Mouse (Mus musculus): Measurements from ENCODE around the gene Dgkb.

Dgkb gene

DNA sequence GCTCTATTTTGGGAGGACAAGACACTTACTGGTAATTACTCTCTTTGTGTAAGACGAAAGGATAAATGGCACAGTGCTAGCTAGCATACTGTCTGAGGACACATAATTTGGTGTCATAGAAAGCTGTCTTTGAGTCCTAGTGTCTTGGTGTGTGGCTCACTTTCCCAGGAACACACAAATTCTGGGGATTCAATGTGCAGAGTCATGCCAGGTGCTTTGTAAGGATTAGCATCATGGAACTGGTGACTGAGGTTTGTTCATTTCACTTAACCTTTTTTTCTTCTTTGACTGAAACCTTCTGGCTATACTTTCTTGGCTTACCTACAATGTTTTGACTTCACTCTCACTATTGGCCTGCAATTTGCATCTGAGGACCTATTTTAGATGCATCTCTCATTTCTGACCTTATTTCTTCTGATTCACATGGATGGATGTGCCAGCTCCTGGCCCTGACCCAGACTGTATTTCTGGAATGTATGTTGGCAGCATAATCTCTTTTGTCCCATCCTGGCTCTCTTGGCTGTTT, 170.6 kb downstream of the Dgkb start:
- intact Hi-C loops (cut with DNase I), result no loop called here

- intact Hi-C loops (cut with DNase I), result no loop called here
Observed at GRCm38 (mm10) chr12:37993221-37993620, 175.7 kb downstream of the Dgkb start.

GRCm38 (mm10) chr12:37996417-37996946, 179.0 kb downstream of the Dgkb start:
- intact Hi-C loops (cut with DNase I), result no loop called here

- intact Hi-C loops (cut with DNase I), result no loop called here
Observed at GRCm38 (mm10) chr12:38017674-38018073, 200.1 kb downstream of the Dgkb start.

- intact Hi-C loops (cut with DNase I), result no loop called here
Observed at GRCm38 (mm10) chr12:38047256-38047655, 229.7 kb downstream of the Dgkb start.

- intact Hi-C loops (cut with DNase I), result no loop called here
Observed at GRCm38 (mm10) chr12:38088224-38088623, 270.7 kb downstream of the Dgkb start.

DNA sequence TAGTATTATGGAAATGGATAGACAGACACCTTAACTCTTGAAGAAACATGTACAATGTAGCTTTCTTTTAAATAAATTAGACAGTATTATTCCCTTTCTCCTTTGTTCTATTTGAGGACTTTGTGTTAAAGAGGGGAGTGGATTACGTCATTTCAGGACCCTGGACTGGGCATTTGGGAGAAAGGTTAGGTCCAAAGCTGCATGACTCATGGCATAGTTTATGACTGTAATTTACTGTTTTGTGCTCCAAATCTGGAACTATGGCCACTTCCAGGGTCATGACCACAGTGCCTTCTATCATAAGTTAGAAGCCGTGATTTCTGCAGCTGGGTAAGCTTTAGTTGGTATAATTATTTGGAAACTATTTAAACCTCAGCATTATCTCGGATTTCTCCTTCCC, 294.4 kb downstream of the Dgkb start:
- intact Hi-C loops (cut with DNase I), result no loop called here

DNA sequence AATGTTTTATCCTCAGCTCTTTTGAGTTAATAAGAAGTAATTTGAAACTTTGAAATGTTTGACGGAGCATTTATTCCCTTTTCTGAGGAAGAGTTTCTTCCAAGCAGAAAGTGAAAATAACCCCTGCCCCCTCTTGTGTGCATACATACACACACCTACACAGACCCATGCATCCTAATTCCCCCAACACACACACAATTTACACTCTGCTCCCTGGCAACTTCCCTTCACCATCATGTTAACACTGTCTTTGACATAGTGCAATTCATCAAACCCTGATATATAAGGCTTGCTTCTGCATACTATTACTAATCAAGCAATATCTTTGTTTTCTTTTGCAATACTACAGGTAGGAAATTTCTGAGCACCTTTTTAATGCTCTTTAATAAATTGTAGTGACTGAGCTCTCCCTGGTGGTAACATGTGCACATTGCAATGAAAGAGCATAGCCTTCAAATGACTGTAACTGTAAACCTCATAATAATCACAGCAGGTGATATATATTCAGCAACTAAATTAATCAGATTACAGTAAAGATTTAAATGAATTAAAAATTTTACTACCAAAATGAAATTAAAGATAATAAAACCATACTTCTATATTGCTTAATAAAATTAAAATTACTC, 297.6 kb downstream of the Dgkb start:
- intact Hi-C loops (cut with DNase I), result loop anchor here (5.0 kb wide), 1 partner anchor 343 kb away; no protein-coding TSS in a partner anchor

DNA sequence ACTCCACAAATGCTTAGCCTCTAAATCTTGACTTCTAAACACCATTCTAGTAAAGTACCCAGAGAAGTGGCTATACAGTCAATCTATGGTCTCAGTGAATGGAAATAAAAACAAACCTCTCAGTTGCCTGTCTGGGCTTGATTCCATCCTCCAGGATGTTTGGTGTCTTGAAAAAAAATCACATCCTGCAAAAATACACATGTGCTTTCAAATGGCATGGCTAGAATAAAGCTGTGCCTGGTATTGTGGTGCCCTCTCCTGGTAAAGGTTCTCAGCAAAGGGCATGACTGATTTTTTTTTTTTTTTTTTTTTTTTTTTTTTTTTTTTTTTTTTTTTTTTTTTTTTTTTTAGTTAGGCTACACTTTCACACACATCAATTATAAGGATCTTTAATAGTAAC, 306.0 kb downstream of the Dgkb start:
- intact Hi-C loops (cut with DNase I), result no loop called here

DNA sequence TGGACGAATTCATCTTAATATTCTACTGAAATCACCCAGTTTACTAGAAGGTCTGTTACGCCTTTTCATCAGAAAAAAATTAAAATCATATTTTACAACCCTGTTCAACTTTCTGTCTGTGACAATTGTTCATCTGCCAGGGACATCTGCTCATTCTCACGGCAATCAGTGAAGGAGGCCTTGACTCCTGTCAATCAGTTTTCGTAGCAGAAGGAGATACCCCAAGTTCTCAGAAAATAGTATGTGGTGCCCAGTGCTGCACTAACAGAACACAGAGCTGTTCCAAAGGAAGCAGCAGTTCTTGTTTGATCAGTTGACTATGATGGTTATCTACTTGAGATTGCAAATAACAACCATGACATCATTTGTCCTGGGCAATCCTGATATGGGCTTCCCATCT, 307.8 kb downstream of the Dgkb start:
- intact Hi-C loops (cut with DNase I), result no loop called here

- intact Hi-C loops (cut with DNase I), result loop anchor here (2.0 to 10.0 kb wide), 2 partner anchors 924 to 1366 kb away; no protein-coding TSS in a partner anchor
Observed at GRCm38 (mm10) chr12:38130209-38130915, 312.8 kb downstream of the Dgkb start.

DNA sequence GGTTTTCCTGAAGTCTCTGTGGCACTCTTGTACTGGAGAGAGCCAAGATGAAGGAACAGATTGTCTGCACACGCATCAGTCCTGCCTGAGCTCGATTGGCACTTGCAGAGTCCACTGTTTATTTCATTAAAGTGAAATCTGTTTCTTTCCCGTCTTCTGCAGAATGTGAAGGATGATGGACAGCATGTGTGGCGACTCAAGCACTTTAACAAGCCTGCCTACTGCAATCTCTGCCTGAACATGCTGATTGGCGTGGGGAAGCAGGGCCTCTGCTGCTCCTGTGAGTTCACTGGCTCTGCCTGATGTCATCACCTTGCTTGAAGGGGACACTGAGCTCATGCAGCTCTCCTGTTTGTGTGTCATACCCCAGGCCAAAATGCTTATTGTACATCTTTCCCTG, 318.9 kb downstream of the Dgkb start:
- intact Hi-C loops (cut with DNase I), result loop anchor here (10.0 kb wide), 1 partner anchor 918 kb away; no protein-coding TSS in a partner anchor

GRCm38 (mm10) chr12:38140039-38140438, 322.5 kb downstream of the Dgkb start:
- intact Hi-C loops (cut with DNase I), result no loop called here

DNA sequence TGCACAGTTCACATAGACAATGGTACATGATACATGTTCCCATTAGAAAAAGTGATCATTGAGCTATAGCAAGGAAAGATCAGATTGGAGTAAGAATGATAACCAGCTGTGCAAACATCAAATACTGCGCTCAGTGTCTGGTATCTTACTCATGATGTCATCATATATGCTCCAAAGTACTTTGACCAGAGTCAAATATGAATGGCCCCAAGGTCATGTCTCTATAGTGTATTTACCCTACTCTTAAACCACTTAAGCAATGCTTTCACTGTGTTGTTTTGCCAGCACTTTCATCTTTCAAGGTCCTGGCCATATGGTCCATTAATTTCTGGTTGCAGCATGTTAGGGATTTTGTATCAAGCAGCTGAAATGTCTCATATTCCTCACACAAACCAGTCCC, 415.1 kb downstream of the Dgkb start:
- intact Hi-C loops (cut with DNase I), result no loop called here

DNA sequence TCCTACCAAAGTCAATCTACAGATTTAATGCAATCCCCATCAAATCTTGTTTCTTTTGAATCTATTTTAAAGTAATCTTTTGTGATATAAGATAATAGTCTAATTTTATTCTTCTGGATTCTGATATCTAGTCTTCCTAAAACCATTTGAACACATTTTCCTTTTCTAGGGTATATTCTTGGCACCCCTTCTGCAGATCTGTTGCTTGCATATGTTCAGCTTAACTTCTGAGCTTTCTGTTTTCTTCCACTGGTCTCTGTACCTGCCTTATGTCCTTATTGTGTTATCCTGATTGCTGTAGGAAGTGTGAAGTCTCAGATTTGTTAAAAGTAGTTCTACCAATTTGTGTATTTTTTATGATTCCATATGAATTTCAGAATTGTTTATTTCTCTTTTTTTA, 451.3 kb downstream of the Dgkb start:
- intact Hi-C loops (cut with DNase I), result no loop called here

DNA sequence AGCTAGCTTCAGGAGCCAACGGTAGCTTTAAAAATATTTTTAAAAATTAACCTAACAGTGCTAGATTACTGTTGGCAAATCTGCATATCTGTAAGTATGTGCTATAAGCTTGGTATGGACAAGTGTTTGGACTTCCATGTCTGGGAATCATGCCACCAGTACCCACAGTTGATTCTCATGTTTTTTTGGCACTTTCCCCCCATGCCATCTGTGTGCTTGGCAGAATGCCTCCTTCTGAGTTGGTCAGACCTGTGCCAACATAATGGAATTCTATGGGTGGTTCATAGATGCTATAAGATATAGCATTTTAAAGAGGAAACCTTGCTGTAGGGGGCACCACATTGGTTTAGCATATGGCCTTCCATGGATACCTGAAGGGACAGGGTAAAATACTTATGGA, 484.0 kb downstream of the Dgkb start:
- intact Hi-C loops (cut with DNase I), result no loop called here

- intact Hi-C loops (cut with DNase I), result no loop called here
Observed at GRCm38 (mm10) chr12:38303841-38304240, 486.3 kb downstream of the Dgkb start.

DNA sequence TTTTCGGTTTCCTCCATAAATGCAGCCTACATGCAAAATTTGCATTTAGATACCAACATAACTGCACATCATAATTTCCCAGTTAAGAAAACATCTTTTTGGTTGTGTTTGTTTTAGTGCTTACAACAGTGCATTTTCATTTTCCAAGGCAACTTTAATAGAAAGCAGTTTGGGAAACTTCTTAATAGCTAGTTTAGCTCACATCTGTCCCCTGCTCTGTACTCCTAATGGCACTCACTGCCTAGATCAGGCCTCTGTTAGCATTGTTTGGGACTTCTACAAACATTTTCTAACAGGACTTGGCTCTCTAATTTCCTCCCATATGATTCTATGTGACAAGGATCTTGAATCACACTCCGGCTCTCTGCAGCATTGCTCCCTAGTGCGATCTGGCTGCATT, 486.7 kb downstream of the Dgkb start:
- intact Hi-C loops (cut with DNase I), result no loop called here

DNA sequence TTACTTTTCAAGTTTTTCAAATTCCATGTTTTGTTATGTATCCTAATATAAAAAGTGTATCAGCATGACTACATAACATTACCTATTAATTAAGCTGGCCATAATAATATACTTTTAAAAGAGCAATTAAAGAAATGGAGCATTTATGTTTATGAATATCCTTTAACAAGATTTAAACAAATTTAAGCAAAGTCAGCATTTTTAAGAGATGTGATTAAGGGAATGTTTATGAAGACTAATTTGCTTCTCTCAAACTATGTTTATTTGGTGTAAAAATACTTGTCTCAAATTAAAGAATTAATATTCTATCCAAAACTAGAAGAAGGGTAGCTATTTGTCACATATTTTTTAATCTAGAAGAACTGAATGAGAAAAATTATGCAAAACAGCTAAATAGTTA, 492.4 kb downstream of the Dgkb start:
- intact Hi-C loops (cut with DNase I), result no loop called here

GRCm38 (mm10) chr12:38327729-38328271, 510.3 kb downstream of the Dgkb start:
- intact Hi-C loops (cut with DNase I), result no loop called here

GRCm38 (mm10) chr12:38328779-38329178, 511.3 kb downstream of the Dgkb start:
- intact Hi-C loops (cut with DNase I), result no loop called here

DNA sequence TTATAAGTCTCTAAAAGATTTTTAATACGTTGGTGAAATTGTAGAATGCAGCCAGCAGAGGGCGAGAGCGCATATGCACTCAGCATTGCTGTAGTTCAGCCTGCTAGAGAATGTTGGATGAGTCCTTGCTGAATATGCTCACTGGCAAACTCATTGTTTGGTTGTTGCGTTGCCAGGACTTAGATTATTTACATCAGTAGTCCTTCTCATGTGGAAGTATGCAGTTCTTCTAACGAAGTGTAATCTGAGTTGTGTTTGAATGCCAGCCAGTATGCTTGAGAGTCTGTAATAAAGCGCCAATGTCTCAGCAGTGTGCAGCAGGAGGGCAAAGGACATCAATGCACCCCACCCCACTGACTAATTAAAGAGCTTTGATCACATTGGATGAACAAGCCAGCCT, 525.1 kb downstream of the Dgkb start:
- intact Hi-C loops (cut with DNase I), result loop anchor here (2.0 to 5.0 kb wide), 2 partner anchors 435 to 1152 kb away; partner anchors contain the start of gene Etv1
